Mouse (Mus musculus) neural tube, embryonic 10.5 days (tissue): ENCODE measurements at regions not wholly inside any gene's neighbourhood (a gene's known extent, or its start where the extent isn't known, plus 50 kb on each side); places are given as distances from the start of the nearest gene placed in this dataset.

ENCODE experiments used
- DNase-seq: peaks from one replicate; pipeline ENCODE4 v3.0.0-alpha.2; 2017; ENCODE audit warnings: low spot score; ENCODE audit errors: extremely low spot score

GRCm38 (mm10) chr1:121047406-121047805 lies 285.0 kb downstream of the Insig2 start:
- no peak for DNase-seq

GRCm38 (mm10) chr1:121049684-121050083 lies 282.7 kb downstream of the Insig2 start:
- no peak for DNase-seq

GRCm38 (mm10) chr1:121050695-121051495 lies 281.5 kb downstream of the Insig2 start:
- peak; percentile 18 for DNase-seq

GRCm38 (mm10) chr1:121051496-121052119 lies 280.8 kb downstream of the Insig2 start:
- DNase-seq = peak; percentile 12

GRCm38 (mm10) chr1:121052120-121052501 lies 280.3 kb downstream of the Insig2 start:
- peak; percentile 10 for DNase-seq

GRCm38 (mm10) chr1:121053692-121054091 lies 278.7 kb downstream of the Insig2 start:
- DNase-seq = peak; percentile 37

GRCm38 (mm10) chr1:121074569-121074968 lies 257.8 kb downstream of the Insig2 start:
- no peak for DNase-seq

- DNase-seq = no peak
These were observed 249.6 kb downstream of the Insig2 start for GRCm38 (mm10) chr1:121082839-121083238.

GRCm38 (mm10) chr1:121085101-121085727 lies 247.2 kb downstream of the Insig2 start:
- no peak for DNase-seq

- DNase-seq = peak; percentile 21
These were observed 245.1 kb downstream of the Insig2 start for GRCm38 (mm10) chr1:121087124-121087887.

GRCm38 (mm10) chr1:121090628-121091027 lies 241.8 kb downstream of the Insig2 start:
- DNase-seq = no peak

GRCm38 (mm10) chr1:121092870-121093269 lies 239.5 kb downstream of the Insig2 start:
- DNase-seq = no peak

GRCm38 (mm10) chr1:121096551-121097550 lies 235.5 kb downstream of the Insig2 start:
- peak; percentile 33 for DNase-seq

GRCm38 (mm10) chr1:121111776-121112344 lies 220.5 kb downstream of the Insig2 start:
- DNase-seq = peak; percentile 23

- DNase-seq = peak; percentile 16
These were observed 219.9 kb downstream of the Insig2 start for GRCm38 (mm10) chr1:121112464-121112863.

GRCm38 (mm10) chr1:121116626-121117025 lies 215.8 kb downstream of the Insig2 start:
- DNase-seq = no peak

GRCm38 (mm10) chr1:121123436-121123835 lies 209.0 kb downstream of the Insig2 start:
- no peak for DNase-seq

GRCm38 (mm10) chr1:121136284-121136683 lies 196.1 kb downstream of the Insig2 start:
- no peak for DNase-seq

GRCm38 (mm10) chr1:121136846-121137245 lies 195.5 kb downstream of the Insig2 start:
- DNase-seq = no peak

- DNase-seq = no peak
These were observed 187.4 kb downstream of the Insig2 start for GRCm38 (mm10) chr1:121144981-121145380.
